In the genomic region with DNA sequence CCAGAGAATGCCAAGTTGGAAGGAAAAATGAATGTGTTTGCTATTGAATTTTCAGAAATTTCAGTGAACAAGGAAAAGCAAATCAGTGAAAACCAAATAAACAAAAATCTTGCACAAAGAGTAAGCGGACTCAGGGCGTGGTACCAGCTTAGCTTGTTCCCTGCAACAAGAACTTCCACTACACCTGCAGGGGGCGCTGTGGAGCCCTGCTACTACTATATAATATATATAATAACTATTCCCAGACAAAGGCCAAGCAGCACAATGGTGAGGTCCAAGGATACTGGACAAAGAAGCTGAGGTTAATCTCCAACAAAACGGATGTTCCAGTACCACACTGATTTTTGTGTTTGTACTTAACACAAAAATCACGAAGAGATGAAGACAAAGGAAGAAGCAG, we compare ENCODE assay signal across 9 mouse cellular contexts. TPM values are rescaled to one million over a fixed set of nuclear protein-coding genes. Genes with fewer than 3 reads are reported as not detected.
DNase-seq lines count a peak whose midpoint lies in the region; ATAC-seq and TF ChIP-seq lines count a peak whose summit lies in the region.
"Had no signal": no experiment of that assay in that cellular context is flagged by ENCODE, and none has a peak within 500 bp of the region (broad histone marks: within the 10 kb centered on the region; RNA-seq: fewer than 3 reads in every experiment).

No protein-coding gene starts in this region.

- no peak for TF ChIP-seq EP300 in MEL (IDR thresholded peaks at IDR 0.05; ENCODE audit: low read depth in 1 of 2, low read length in 2 of 2)
- TF ChIP-seq EP300 in liver, embryonic 14.5 days (IDR thresholded peaks at IDR 0.05; ENCODE audit: low read depth): no peak

- TF ChIP-seq CTCF in MEL (IDR thresholded peaks at IDR 0.05 in 2 of 3, conservative IDR thresholded peaks at IDR 0.05 in 1 of 3; ENCODE audit: control insufficient read depth in 1 of 3, insufficient read depth in 1 of 3, low read depth in 2 of 3, low read length in 3 of 3, poor library complexity in 1 of 3, severe bottlenecking in 1 of 3): peak; percentile 59 to 78 (median 65)
- peak; percentile 84 for TF ChIP-seq CTCF in gastrocnemius, adult 2 months (IDR thresholded peaks at IDR 0.05)
- TF ChIP-seq CTCF in liver, embryonic 14.5 days (IDR thresholded peaks at IDR 0.05; ENCODE audit: low read depth): peak; percentile 62
- peak; percentile 67; the same call in 1 of the 2 replicates for TF ChIP-seq CTCF in small intestine, adult 2 months (IDR thresholded peaks at IDR 0.05; ENCODE audit: extremely low read depth, insufficient read length, insufficient replicate concordance, low read depth, low read length)

- no peak overlapping the region for H3K4me2 ChIP-seq in liver, embryonic 14.5 days (ENCODE audit: low read depth)

- intact Hi-C loops in gastrocnemius, adult 2 months (cut with DNase I): loop anchor here (5.0 kb wide), 1 partner anchor 169 kb away; no protein-coding TSS in a partner anchor

- no peak overlapping the region for H3K9ac ChIP-seq in MEL (ENCODE audit: control insufficient read depth, low read depth, low read length, poor library complexity, severe bottlenecking)
- H3K9ac ChIP-seq in liver, embryonic 14.5 days (replicated peaks): no peak overlapping the region

- H3K27me3 ChIP-seq in MEL (ENCODE audit: control insufficient read depth in 1 of 2, insufficient read depth in 2 of 2, low read length in 2 of 2): no peaks in the 10 kb centered on the region
- no peaks in the 10 kb centered on the region for H3K27me3 ChIP-seq in liver, embryonic 14.5 days (ENCODE audit: control insufficient read depth, insufficient read depth, low read length)
- no peaks in the 10 kb centered on the region for H3K27me3 ChIP-seq in small intestine, adult 2 months (ENCODE audit: control insufficient read depth, insufficient read depth, low read length)
- H3K27me3 ChIP-seq: megakaryocyte, embryonic 14.5 days had no signal

- 66% methylated on average over 5 of the region's 5 CpGs for WGBS in liver, embryonic 14.5 days (ENCODE audit: insufficient replicate concordance)
- WGBS in small intestine, adult 2 months: 66% methylated on average over 5 of the region's 5 CpGs

- H3K4me3 ChIP-seq in MEL (ENCODE audit: control insufficient read depth in 1 of 2, insufficient read depth in 1 of 2, low read depth in 2 of 2, low read length in 2 of 2): no peak overlapping the region
- no peak overlapping the region for H3K4me3 ChIP-seq in gastrocnemius, adult 2 months
- H3K4me3 ChIP-seq in liver, embryonic 14.5 days (ENCODE audit: insufficient read depth in 1 of 2, low read depth in 2 of 2, low read length in 2 of 2): no peak overlapping the region
- H3K4me3 ChIP-seq in small intestine, adult 2 months (ENCODE audit: low read depth, low read length): no peak overlapping the region

- peak; percentile 27 for TF ChIP-seq RAD21 in MEL (IDR thresholded peaks at IDR 0.05; ENCODE audit: low read depth, low read length)

- ATAC-seq in liver, embryonic 14.5 days (ENCODE audit: insufficient read depth): no peak
- no peak for ATAC-seq in megakaryocyte-erythroid progenitor cell, adult 5-6 weeks (replicated peaks; ENCODE audit: low FRiP score, low TSS enrichment, poor library complexity, severe bottlenecking)

- H3K36me3 ChIP-seq in MEL (ENCODE audit: control insufficient read depth in 1 of 2, insufficient read depth in 2 of 2, low read length in 2 of 2): peaks cover 0 to 16% of the 10 kb centered on the region in 2 experiments; a peak in 2 of 4 replicates
- peaks cover 36% of the 10 kb centered on the region for H3K36me3 ChIP-seq in liver, embryonic 14.5 days (replicated peaks; ENCODE audit: control insufficient read depth, insufficient read depth, low read depth)
- peaks cover 60% of the 10 kb centered on the region for H3K36me3 ChIP-seq in small intestine, adult 2 months (ENCODE audit: control insufficient read depth, insufficient read depth, low read length)

- H3K27ac ChIP-seq in MEL (ENCODE audit: control insufficient read depth, low read depth, low read length): no peak overlapping the region
- H3K27ac ChIP-seq in gastrocnemius, adult 2 months: no peak overlapping the region
- no peak overlapping the region for H3K27ac ChIP-seq in liver, embryonic 14.5 days
- H3K27ac ChIP-seq in small intestine, adult 2 months (ENCODE audit: insufficient read depth, low read depth, low read length): no peak overlapping the region

- no peak for TF ChIP-seq POLR2A in MEL (IDR thresholded peaks at IDR 0.05; ENCODE audit: control insufficient read depth in 1 of 2, insufficient read depth in 1 of 2, low read depth in 1 of 2, low read length in 2 of 2, poor library complexity in 1 of 2)
- no peak for TF ChIP-seq POLR2A in small intestine, adult 2 months (IDR thresholded peaks at IDR 0.05; ENCODE audit: low read depth, low read length)

- peak; percentile 56 for DNase-seq in layer of hippocampus, adult 11-12 months (ENCODE audit: low spot score)
- DNase-seq in layer of hippocampus, adult 9-11 months: no peak
- peak; percentile 66 for DNase-seq in MEL (ENCODE audit: low read depth, low spot score)
- peak; percentile 72 for DNase-seq in brain, adult 2 months (ENCODE audit: low read depth, low spot score)
- peak; percentile 66 for DNase-seq in gastrocnemius, adult 2 months
- DNase-seq in liver, embryonic 14.5 days (ENCODE audit: low read depth in 3 of 3, low spot score in 3 of 3): peak; percentile 9 to 15 (median 10)

- H3K9me3 ChIP-seq in MEL (replicated peaks; ENCODE audit: insufficient read depth, low read length): no peaks in the 10 kb centered on the region
- no peaks in the 10 kb centered on the region for H3K9me3 ChIP-seq in liver, embryonic 14.5 days (ENCODE audit: control insufficient read depth, low read length)

- no peaks in the 10 kb centered on the region for H3K4me1 ChIP-seq in MEL (ENCODE audit: control insufficient read depth in 1 of 2, insufficient read depth in 2 of 2, low read length in 2 of 2)
- H3K4me1 ChIP-seq in liver, embryonic 14.5 days (replicated peaks; ENCODE audit: control insufficient read depth in 2 of 2, insufficient read depth in 2 of 2, low read length in 1 of 2): no peaks in the 10 kb centered on the region
- H3K4me1 ChIP-seq in small intestine, adult 2 months (ENCODE audit: control insufficient read depth, insufficient read depth, insufficient read length, low read length): peaks cover 3% of the 10 kb centered on the region; the same call in 1 of the 2 replicates
- H3K4me1 ChIP-seq: megakaryocyte, embryonic 14.5 days had no signal

- no peaks in the 10 kb centered on the region for H3K79me2 ChIP-seq in MEL (ENCODE audit: control insufficient read depth, insufficient read depth, low read length, poor library complexity)

TF ChIP-seq in MEL, 35 proteins besides CTCF, POLR2A, EP300 and RAD21:
- TF ChIP-seq SMC3 (IDR thresholded peaks at IDR 0.05; ENCODE audit: low read depth, low read length) (peak; percentile 49; the same call in 1 of the 2 replicates), ELF1 (IDR thresholded peaks at IDR 0.05; ENCODE audit: low read depth, low read length) (no peak)

RNA-seq across cellular contexts. Expression of a gene that starts 53.1 kb away (rescaled TPM):
- 28.4 and 39.0 TPM in 2 replicates for total RNA-seq in MEL (2012; rRNA removed)
- polyA plus RNA-seq in MEL (2012; ENCODE audit: insufficient read depth in 1 of 2, insufficient read length in 2 of 2, low read depth in 1 of 2, low replicate concordance in 2 of 2, missing spikeins in 1 of 2): 100 to 1,000 TPM in 1 of 2 experiments, 10 to 100 TPM in 1; 71.0 to 104 TPM
- total RNA-seq in gastrocnemius, adult 2 months (2021): 10 to 100 TPM; 31.1 to 35.9 TPM
- polyA plus RNA-seq in liver, embryonic 14.5 days (2012; rRNA removed): 14.6 and 16.7 TPM in 2 replicates
- polyA plus RNA-seq in liver, embryonic 14.5 days (2014; fragmentation: Nextera tagmentation; extraction: Ambion mirVana): 8.2 and 11.3 TPM in 2 replicates
- 51.0 and 115 TPM in 2 replicates for polyA plus RNA-seq in small intestine, adult 2 months (2012; rRNA removed)
- total RNA-seq in megakaryocyte-erythroid progenitor cell, adult 5-6 weeks (2014; fragmentation: Nextera tagmentation): 65.7 and 65.9 TPM in 2 replicates
- total RNA-seq in megakaryocyte-erythroid progenitor cell, adult 5-6 weeks (2017): 24.1 and 34.2 TPM in 2 replicates
